Mouse (Mus musculus) small intestine, adult 2 months (tissue): ENCODE data around the gene Tmem259.

Experiments used
- CTCF ChIP-seq: fragments of 200-500 bp; IDR thresholded peaks from 2 replicates; pipeline ENCODE4 v1.5.1; 2012; ENCODE audit warnings: low read depth, mild to moderate bottlenecking, control low read depth, inconsistent platforms, low read length, moderate library complexity, mixed read lengths; ENCODE audit not compliant: insufficient replicate concordance, insufficient read length; ENCODE audit errors: extremely low read depth
- POLR2A ChIP-seq: fragments of 200-500 bp; IDR thresholded peaks from 2 replicates; pipeline ENCODE4 v1.6.1; 2012; ENCODE audit warnings: low read depth, mild to moderate bottlenecking, control low read depth, inconsistent platforms, low read length, moderate library complexity

DNA sequence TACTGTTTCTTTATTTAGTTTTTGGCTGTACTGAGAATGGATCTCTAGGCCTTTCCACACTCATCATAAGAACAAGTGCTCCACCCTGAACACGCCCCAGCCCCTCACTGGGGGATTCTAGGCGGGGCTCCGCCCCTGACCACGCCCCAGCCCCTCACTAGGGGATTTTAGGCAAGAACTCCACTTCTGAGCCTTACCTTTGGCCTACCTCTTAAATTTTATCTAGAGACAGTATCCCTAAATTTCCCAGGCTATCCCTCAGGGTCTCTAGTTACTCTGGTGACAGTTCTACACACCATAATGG is 40.9 kb upstream of the Tmem259 start:
- TF ChIP-seq POLR2A: no peak
- no peak for TF ChIP-seq CTCF
